Mouse (Mus musculus) C2C12 (cell line): ENCODE data around the gene Arhgef3. TPM values are rescaled to one million over a fixed set of nuclear protein-coding genes. Genes with fewer than 3 reads are reported as not detected.

ENCODE experiments used
- H3K27me3 ChIP-seq: one replicate; pipeline ENCODE4 v1.6.1; 2011; ENCODE audit not compliant: control insufficient read depth, insufficient read depth, insufficient read length
- H3K36me3 ChIP-seq: one replicate; pipeline ENCODE4 v1.6.1; 2011; ENCODE audit not compliant: control insufficient read depth, insufficient read depth
- H3K4me3 ChIP-seq: one replicate; pipeline ENCODE4 v1.5.1; 2011; ENCODE audit warnings: mild to moderate bottlenecking, control low read depth; ENCODE audit not compliant: poor library complexity, insufficient read depth, severe bottlenecking
- H3K79me2 ChIP-seq: one replicate; pipeline ENCODE4 v1.6.1; 2011; ENCODE audit not compliant: control insufficient read depth, insufficient read depth
- H3K79me3 ChIP-seq: one replicate; pipeline ENCODE4 v1.6.1; 2011; ENCODE audit warnings: low read depth, control low read depth
- H3ac ChIP-seq: one replicate; pipeline ENCODE3; 2011; ENCODE audit warnings: low read depth; ENCODE audit not compliant: control insufficient read depth, insufficient read length
- CEBPB ChIP-seq: IDR thresholded peaks from one replicate; pipeline ENCODE4 v1.6.1; 2011; ENCODE audit warnings: low read depth, mild to moderate bottlenecking, control low read depth, moderate library complexity
- CTCF ChIP-seq: IDR thresholded peaks from one replicate; pipeline ENCODE4 v1.5.1; 2011; ENCODE audit not compliant: control insufficient read depth, insufficient read depth, insufficient read length
- FOSL1 ChIP-seq: IDR thresholded peaks from one replicate; pipeline ENCODE4 v1.8.0; 2011; ENCODE audit warnings: mild to moderate bottlenecking, low read length; ENCODE audit not compliant: poor library complexity, insufficient read depth, severe bottlenecking
- MAX ChIP-seq: IDR thresholded peaks from one replicate; pipeline ENCODE4 v1.6.1; 2011; ENCODE audit warnings: mild to moderate bottlenecking, control low read depth
- MYOD1 ChIP-seq: IDR thresholded peaks from one replicate; pipeline ENCODE4 v1.6.1; 2011; ENCODE audit warnings: low read depth; ENCODE audit not compliant: control insufficient read depth, insufficient read length
- MYOG ChIP-seq: IDR thresholded peaks from one replicate; pipeline ENCODE4 v1.6.1; 2011; ENCODE audit not compliant: control insufficient read depth, insufficient read length; ENCODE audit errors: extremely low read depth
- USF1 ChIP-seq: IDR thresholded peaks from one replicate; pipeline ENCODE4 v1.6.1; 2011; ENCODE audit warnings: low read depth, mild to moderate bottlenecking, control low read depth, moderate library complexity
- microRNA-seq: library from miRNA; unstranded; fragments of <30 nt; microRNA quantifications from one replicate; pipeline ENCODE4, GENCODE M21; 2019; ENCODE audit warnings: borderline microRNAs expressed
- polyA plus RNA-seq: library from polyadenylated mRNA; unstranded; fragments of >200 nt; fragmentation: generic; extraction: Trizol; gene quantifications from one replicate; pipeline ENCODE4 v1.2.1, GENCODE M21; 2012; ENCODE audit warnings: missing spikeins

Gene Arhgef3
- polyA plus RNA-seq, 1 experiment, result 1.1 TPM

DNA sequence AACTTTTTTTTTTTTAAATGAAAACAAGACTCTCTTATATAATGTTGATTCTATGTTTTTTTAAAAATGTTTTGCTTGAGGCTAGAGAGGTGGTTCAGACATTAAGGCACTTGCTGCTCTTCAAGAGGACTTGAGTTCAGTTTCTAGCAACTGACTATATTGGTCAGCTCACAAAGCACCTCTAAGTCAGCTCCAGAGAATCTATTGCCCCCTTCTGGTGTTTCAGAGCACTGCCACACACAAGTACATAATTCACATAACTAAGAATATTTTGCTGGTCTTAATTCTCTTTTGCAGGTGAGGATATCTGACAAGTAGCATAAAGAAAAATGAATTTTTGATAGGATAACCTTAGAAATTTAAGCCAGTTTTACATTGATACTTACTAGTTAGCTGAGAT, 326.2 kb downstream of the Arhgef3 start:
- Histone ChIP-seq H3ac (no peak overlapping the region), H3K36me3 (peaks cover 51% of the 10 kb centered on the region), H3K79me3 (peaks cover 1% of the 10 kb centered on the region), H3K4me3 (no peak overlapping the region), H3K79me2 (peaks cover 16% of the 10 kb centered on the region), H3K27me3 (no peaks in the 10 kb centered on the region)
- no peak for TF ChIP-seq CEBPB
- TF ChIP-seq CTCF, result no peak

DNA sequence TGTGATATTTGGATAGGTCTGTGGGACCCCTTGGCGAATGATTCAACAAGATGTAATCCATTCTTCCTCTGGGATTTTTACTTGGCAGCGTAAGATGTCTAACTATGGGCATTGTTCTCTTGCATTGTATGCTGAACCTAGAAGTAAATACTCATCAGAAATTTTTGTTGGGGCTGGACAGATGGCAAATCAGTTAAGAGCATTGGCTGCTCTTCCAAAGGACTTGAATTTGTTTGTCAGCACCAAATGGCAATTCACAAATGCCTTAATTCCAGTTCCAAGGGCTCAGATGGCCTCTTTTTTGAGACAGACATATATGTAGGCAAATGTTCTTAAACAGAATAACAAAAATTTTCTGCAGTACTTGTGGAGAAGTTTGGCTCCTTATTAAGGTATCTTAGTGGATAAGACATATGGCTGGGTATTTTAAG, 330.2 kb downstream of the Arhgef3 start:
- no peaks in the 10 kb centered on the region for H3K27me3 ChIP-seq
- peaks cover 70% of the 10 kb centered on the region for H3K36me3 ChIP-seq
- H3ac ChIP-seq, result no peak overlapping the region
- TF ChIP-seq CEBPB (no peak), MAX (no peak), MYOD1 (no peak), MYOG (no peak), FOSL1 (no peak), CTCF (no peak), USF1 (no peak)
- no peaks in the 10 kb centered on the region for H3K79me3 ChIP-seq
- H3K79me2 ChIP-seq, result no peaks in the 10 kb centered on the region
- H3K4me3 ChIP-seq, result no peak overlapping the region

DNA sequence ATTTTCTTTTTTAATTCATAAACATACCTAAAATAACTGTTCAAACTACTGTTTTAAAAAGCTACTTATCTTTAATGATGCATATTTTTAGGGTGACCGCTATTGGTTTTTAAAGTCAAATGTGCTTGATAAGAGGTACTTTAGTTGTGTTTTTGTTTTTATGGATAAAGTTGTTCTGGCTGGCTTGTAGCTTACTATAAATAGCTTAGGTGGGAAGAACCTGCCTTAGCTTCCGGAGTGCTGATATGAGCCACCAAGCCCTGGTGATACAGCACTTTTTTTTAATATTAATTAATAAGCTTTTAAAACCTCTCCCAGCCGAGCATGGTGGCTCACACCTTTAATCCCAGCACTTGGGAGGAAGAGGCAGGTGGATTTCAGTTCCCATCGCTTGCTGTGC, 332.3 kb downstream of the Arhgef3 start:
- no peak for TF ChIP-seq MAX
- TF ChIP-seq CEBPB, result no peak
- Histone ChIP-seq H3K4me3 (no peak overlapping the region), H3ac (no peak overlapping the region), H3K27me3 (no peaks in the 10 kb centered on the region), H3K79me3 (no peaks in the 10 kb centered on the region), H3K36me3 (peaks cover 63% of the 10 kb centered on the region), H3K79me2 (no peaks in the 10 kb centered on the region)

Small RNA genes lying within 50 kb of the gene (microRNA-seq; reads per million reads assigned to microRNA genes)
- gene Gm23633, result not detected

Other genes starting within 250 kb of the Arhgef3 start
- not detected for gene Asb14, start 220.3 kb upstream of the Arhgef3 start, polyA plus RNA-seq
- gene Appl1, start 143.7 kb upstream of the Arhgef3 start, polyA plus RNA-seq, result 2.9 TPM
- not detected for gene Hesx1, start 120.5 kb upstream of the Arhgef3 start, polyA plus RNA-seq
- 1.2 TPM for gene Il17rd, start 76.0 kb upstream of the Arhgef3 start, polyA plus RNA-seq